Mouse (Mus musculus): ENCODE results near the gene Camk2g.

DNA sequence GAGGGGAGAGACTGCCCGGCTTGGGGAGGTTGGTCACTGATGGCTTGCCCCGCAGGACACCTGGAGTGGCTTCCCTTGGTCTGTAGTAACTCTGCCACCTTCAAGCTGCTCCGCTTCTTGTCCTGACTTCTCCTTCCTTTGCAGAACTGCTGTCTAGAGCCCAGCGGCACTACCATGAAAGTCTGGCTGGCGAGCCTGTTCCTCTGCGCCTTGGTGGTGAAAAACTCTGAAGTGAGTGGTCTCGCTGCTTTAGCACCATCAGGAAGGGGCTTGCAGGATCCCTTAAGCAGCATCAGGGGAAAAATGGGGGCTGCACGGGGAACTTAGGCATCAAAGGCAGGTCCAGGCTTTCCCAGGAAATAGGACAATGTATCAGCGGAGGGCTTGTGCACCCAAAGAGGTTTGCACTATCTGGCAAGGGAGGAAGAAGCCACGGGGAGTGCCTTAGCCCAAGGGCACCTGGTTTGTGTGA lies 43.1 kb upstream of the Camk2g start:
- TF ChIP-seq CTCF (IDR thresholded peaks at IDR 0.05; ENCODE audit: control insufficient read depth, insufficient read depth, insufficient read length) (no peak), MAX (IDR thresholded peaks at IDR 0.05) (no peak)
